Mouse (Mus musculus) lung, adult 18-20 months (tissue): ENCODE results near the gene Cmtm5.
"Not testable (repeated sequence)": the region's sequence is repeated elsewhere in the genome, so short reads cannot be mapped to it uniquely, and the experiment has no call there.

ENCODE experiments used
- DNase-seq, 2 experiments: peaks; one replicate each; pipeline ENCODE4 v3.0.0; 2022; ENCODE audit warnings: mixed read lengths in 2 of 2

Cmtm5 gene

GRCm38 (mm10) chr14:54960769-54961168 lies 24.7 kb downstream of the Cmtm5 start:
- no peak for DNase-seq

- no peak for DNase-seq
Measured at GRCm38 (mm10) chr14:54961487-54961886, 25.4 kb downstream of the Cmtm5 start.

DNA sequence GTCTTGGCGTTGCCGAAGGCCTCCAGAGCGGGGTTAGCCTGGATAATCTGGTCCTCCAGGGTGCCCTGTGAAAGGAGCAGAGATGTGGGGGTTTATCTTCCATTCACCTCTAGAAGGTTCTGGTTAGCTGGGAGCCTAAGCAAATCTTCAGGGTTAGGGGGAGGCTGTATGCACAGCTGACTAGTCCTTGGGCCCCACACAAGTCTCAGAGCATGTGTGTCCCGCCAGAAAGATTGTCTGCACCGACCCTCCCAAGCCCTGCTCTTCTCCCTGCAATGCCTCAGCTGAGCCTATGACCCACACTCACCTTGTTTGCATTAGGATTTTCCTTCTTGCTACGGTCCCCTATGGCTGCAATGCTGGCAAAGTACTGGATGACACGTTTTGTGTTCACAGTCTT lies 26.7 kb downstream of the Cmtm5 start:
- no peak for DNase-seq

- no peak for DNase-seq
Measured at GRCm38 (mm10) chr14:54963727-54964126, 27.7 kb downstream of the Cmtm5 start.

DNA sequence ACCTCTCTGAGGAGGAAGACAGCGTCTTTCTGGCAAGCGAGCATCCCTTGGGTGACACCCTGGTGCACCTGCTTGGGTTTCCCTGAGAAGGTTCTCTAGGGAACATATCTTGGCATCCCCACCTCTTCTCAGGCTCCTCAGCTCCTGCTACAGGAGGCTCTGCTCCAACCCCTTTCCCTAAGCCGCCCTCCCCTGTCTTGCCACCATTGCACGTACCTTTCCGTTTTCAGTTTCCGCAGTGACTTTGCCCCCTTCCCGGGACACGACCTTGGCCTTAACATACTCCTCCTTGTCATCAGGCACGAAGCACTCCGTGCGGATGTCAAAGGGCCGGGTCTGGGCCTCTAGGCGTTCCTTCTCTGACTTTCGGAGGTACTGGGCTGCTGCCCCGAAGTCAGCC lies 29.0 kb downstream of the Cmtm5 start:
- DNase-seq, result no peak

GRCm38 (mm10) chr14:54965631-54966030 lies 29.6 kb downstream of the Cmtm5 start:
- no peak for DNase-seq

GRCm38 (mm10) chr14:54966320-54966977 lies 30.4 kb downstream of the Cmtm5 start, which contains the start of gene Myh6:
Myh6 (minus strand) TSS chr14:54966927.
- no peak for DNase-seq

DNA sequence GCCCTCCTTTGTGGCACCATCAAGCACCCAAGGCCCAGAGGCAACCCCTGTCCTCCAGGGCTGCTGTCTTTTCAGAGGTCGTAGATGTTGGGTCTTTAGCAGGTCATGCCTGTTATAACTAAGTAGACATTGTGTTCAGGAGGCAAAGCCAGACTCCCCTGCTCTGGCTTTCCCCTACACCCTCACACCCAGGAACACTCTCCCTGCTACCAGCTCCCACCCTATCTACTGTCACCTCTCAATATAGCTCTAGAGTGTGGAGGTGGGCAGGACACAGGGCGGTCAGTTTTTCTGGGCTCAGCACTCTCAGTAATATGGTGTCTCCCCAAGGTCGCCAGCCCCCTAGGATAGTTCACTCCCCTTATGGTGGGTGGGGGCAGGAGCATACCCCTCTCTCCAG lies 31.8 kb downstream of the Cmtm5 start:
- no peak for DNase-seq

DNA sequence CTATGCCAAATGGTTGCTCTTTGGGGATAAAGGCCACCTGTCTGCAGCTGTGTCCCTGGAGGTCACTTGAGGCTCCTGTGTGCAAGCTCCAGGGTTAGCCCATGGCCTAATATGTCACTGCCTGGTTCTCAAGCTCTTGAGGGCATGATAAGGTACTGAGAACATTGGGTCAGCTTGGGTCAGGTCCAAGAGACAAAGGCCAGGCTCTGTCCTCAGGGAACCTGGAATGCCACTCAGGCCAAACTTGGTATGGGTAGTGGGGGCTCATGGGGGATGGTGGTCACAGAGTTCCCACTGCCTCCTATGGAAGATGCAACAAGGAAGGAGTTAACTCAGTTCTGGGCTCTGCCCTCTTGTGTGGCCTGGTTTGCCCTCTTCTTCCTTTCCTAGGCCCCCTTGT lies 32.3 kb downstream of the Cmtm5 start:
- no peak for DNase-seq

- not testable (repeated sequence) for DNase-seq
Measured at GRCm38 (mm10) chr14:54972786-54973185, 36.7 kb downstream of the Cmtm5 start.

DNA sequence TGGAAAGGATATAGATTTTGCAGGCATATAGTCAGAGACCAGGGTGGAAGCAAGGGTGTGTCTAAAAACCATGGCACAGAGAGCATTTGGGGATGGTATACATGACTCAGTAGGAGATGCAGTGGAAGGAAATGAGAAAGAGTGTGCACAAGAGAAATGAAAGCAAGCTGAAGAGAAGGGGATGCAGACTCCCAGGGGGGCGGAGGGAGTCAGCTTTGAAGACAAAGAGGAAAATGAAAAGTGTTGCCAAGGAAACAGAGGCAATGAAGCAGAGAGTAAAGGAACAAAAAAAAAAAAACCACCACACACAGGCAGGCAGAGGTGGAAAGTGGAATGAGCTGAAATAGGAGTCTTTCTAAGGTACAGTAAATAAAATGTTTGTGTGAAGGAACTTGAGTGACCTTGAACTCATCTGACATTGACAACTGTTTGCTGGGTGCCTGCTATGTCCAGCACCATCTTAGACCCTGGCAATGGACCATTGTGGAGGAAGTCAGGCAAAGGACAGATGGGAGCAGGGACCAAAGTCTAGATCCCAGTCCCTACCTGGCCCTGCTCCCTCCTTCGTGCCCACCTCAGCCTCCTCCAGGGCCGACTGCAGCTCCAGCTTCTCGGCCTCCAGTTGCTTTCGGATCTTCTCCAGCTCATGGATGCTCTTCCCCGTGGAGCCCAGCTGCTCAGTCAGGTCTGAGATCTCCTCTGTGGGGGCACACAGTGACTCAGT lies 38.2 kb downstream of the Cmtm5 start:
- no peak for DNase-seq

DNA sequence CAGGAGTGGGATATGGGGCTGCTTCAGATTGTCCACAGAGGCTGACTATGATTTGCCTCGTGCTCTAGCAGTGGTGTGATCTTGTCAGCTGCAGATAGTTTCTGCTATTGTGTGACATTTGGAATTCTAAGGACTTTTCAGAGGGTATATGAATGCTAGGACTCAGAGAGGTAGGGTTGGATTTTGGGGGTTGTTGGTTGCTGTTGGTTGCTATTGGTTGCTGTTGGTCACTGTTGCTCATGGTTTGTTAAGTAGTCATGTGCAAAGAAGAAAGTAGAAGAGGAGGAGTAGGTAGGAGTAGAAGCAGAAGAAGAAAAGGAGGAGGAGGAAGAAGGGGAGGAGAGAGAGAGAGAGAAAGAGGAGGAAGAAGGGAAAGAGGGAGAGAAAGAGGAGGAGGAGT lies 40.6 kb downstream of the Cmtm5 start, which contains the start of gene Gm17428:
Gene Gm17428 (plus strand): TSS at position 301 of the 400 bp plus-strand sequence.
- DNase-seq, result no peak

- no peak for DNase-seq
Measured at GRCm38 (mm10) chr14:54978664-54979063, 42.6 kb downstream of the Cmtm5 start.

DNA sequence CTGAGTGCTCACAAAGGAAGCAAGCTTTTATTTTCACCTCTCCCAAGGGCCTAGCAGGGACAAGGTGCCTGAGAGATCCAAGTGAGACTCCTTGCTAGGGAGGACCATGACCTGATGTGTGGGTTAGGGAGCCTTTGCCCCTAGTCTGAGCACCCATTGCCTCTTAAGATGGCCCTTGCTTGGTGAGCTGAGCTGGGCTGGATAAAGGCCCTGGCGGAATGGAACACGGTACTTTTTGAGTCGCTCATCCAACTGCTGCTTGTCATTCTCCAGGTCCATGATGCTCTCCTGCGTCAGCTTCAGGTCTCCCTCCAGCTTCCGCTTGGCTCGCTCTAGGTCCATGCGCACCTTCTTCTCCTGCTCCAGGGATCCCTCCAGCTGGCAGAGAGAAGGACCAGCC lies 45.9 kb downstream of the Cmtm5 start:
- DNase-seq, result no peak

GRCm38 (mm10) chr14:54988350-54988874 lies 52.4 kb downstream of the Cmtm5 start:
- not testable (repeated sequence) for DNase-seq
